Mouse (Mus musculus) neural tube, embryonic 13.5 days (tissue): ENCODE measurements at regions not wholly inside any gene's neighbourhood (a gene's known extent, or its start where the extent isn't known, plus 50 kb on each side); places are given as distances from the start of the nearest gene placed in this dataset.

ENCODE experiments used
- ATAC-seq: fragments of 200-750 bp; cut with Nextera tagmentation; 2 replicates; pipeline ENCODE4 v1.8.0; 2017; ENCODE audit warnings: low read depth, mild to moderate bottlenecking, moderate TSS enrichment, moderate library complexity
- H3K27ac ChIP-seq: fragments of 300-500 bp; sonication (generic); replicated peaks from 2 replicates; pipeline ENCODE4 v1.5.1; 2015; ENCODE audit warnings: moderate library complexity, mild to moderate bottlenecking, inconsistent platforms
- H3K27me3 ChIP-seq: fragments of 300-500 bp; sonication (generic); 2 replicates; pipeline ENCODE4 v1.6.1; 2015; ENCODE audit warnings: mild to moderate bottlenecking, inconsistent platforms
- H3K36me3 ChIP-seq: fragments of 300-500 bp; sonication (generic); 2 replicates; pipeline ENCODE4 v1.6.1; 2015; ENCODE audit warnings: mild to moderate bottlenecking, inconsistent platforms
- H3K4me1 ChIP-seq: fragments of 300-500 bp; sonication (generic); replicated peaks from 2 replicates; pipeline ENCODE4 v1.6.1; 2015; ENCODE audit warnings: inconsistent platforms
- H3K4me2 ChIP-seq: fragments of 300-500 bp; sonication (generic); 2 replicates; pipeline ENCODE4 v1.6.1; 2015; ENCODE audit warnings: inconsistent platforms, mild to moderate bottlenecking, moderate library complexity
- H3K4me3 ChIP-seq: fragments of 300-500 bp; sonication (generic); 2 replicates; pipeline ENCODE4 v1.5.1; 2015; ENCODE audit warnings: mild to moderate bottlenecking, inconsistent platforms
- H3K9ac ChIP-seq: fragments of 300-500 bp; sonication (generic); 2 replicates; pipeline ENCODE4 v1.6.1; 2015; ENCODE audit warnings: moderate library complexity, mild to moderate bottlenecking, inconsistent platforms
- H3K9me3 ChIP-seq: fragments of 300-500 bp; sonication (generic); 2 replicates; pipeline ENCODE4 v1.6.1; 2016; ENCODE audit warnings: inconsistent platforms
- WGBS: fragments of 180-500 bp; shearing (Covaris S2); methylation state at CpG from one replicate; pipeline ENCODE4 v1.1.7; 2015; 5-methylcytosine and 5-hydroxymethylcytosine counted together

DNA sequence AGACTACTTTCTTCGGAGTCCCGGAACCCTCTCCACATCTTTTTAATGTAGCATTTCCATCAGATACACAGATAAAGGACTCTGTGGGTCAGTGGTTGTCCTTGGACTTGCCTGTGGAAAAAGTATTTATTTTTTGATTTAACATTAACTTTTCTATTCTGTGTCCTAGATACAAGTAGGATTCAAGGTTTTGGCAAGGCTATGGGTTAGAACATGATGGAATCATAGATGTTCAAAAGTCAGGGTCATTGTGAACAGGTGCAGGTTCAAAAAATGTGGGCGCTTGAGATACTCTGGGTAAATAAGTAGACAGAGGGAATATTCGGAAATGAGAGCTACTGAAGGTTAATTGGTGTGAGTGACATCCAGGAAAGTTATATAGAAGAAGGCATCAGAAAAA lies 347.7 kb downstream of the Cypt12 start:
- no peak for ATAC-seq
- H3K27me3 ChIP-seq: no peaks in the 10 kb centered on the region
- H3K9me3 ChIP-seq: no peaks in the 10 kb centered on the region
- H3K9ac ChIP-seq: no peak overlapping the region
- H3K27ac ChIP-seq: no peak overlapping the region
- no peak overlapping the region for H3K4me3 ChIP-seq
- WGBS: 88% methylated on average over 4 of the region's 4 CpGs
- no peaks in the 10 kb centered on the region for H3K36me3 ChIP-seq
- no peaks in the 10 kb centered on the region for H3K4me1 ChIP-seq
- H3K4me2 ChIP-seq: no peak overlapping the region

DNA sequence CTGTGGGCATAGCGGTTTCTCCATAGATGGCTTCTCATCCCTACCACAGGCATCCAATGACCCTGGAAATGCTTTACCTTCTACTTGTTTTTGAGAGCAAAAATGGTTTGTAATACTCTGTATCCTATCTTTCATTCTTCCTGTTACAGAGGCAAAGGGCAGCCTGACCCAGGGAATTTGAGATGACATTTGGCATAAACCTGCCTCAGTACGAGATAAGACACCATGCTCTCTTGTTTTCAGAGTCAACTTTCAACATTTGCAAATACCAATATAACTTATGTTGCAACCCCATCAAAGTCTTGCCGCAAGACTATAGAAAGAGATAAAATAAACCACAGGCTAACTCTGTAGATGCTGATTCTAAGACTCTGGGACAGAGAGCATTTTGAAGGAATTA lies 350.5 kb downstream of the Cypt12 start:
- no peaks in the 10 kb centered on the region for H3K36me3 ChIP-seq
- H3K4me2 ChIP-seq: no peak overlapping the region
- no peaks in the 10 kb centered on the region for H3K4me1 ChIP-seq
- no peak overlapping the region for H3K4me3 ChIP-seq
- WGBS: 91% methylated on average over 3 of the region's 3 CpGs
- H3K9me3 ChIP-seq: no peaks in the 10 kb centered on the region
- no peak overlapping the region for H3K9ac ChIP-seq
- no peak for ATAC-seq
- H3K27ac ChIP-seq: no peak overlapping the region
- H3K27me3 ChIP-seq: no peaks in the 10 kb centered on the region

DNA sequence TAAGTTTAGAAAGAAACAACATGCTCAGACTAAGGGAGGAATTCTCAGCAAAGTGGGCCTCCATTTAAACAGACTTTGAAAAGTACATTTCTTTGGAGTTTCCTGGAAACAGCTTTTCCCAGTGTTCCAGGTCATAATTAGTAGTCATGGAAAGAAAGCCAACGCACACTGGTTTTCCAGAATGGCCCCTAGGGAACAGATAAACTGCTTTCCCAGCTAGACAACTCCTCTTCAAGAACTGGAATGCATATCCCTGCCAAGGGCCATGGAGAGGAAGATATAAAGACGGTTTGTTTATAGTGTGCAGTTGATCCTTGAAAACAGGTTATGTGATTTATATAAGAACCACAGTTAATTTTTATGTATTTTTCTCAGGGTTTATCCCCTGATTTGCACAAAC lies 351.3 kb downstream of the Cypt12 start:
- Histone ChIP-seq H3K4me1 (no peaks in the 10 kb centered on the region), H3K36me3 (no peaks in the 10 kb centered on the region), H3K4me3 (no peak overlapping the region), H3K27ac (no peak overlapping the region), H3K4me2 (no peak overlapping the region), H3K9ac (no peak overlapping the region), H3K9me3 (no peaks in the 10 kb centered on the region), H3K27me3 (no peaks in the 10 kb centered on the region)
- WGBS: 60% methylated on average over 2 of the region's 2 CpGs
- no peak for ATAC-seq

DNA sequence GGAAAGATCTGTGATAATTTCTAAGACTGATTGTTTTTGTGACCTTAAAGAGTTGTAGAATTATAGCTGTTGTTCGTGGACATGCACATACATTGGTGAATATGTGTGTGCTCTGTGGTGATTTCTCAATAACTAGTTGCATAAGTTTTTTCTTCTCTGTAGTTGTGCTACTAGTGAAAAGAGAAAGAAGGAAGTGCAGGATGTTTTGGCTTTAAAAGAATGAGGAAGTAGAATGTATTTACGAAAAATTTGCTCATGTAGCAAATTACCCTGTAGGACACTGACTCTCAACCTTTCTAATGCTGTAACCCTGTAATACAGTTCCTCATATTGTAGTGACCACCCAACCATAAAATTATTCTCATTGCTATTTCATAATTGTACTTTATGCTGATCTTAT lies 371.2 kb downstream of the Cypt12 start:
- no peaks in the 10 kb centered on the region for H3K9me3 ChIP-seq
- WGBS: 88% methylated on average over 2 of the region's 2 CpGs
- no peak overlapping the region for H3K9ac ChIP-seq
- H3K27me3 ChIP-seq: no peaks in the 10 kb centered on the region
- H3K27ac ChIP-seq: no peak overlapping the region
- H3K4me3 ChIP-seq: no peak overlapping the region
- no peaks in the 10 kb centered on the region for H3K36me3 ChIP-seq
- no peak for ATAC-seq
- no peak overlapping the region for H3K4me2 ChIP-seq
- H3K4me1 ChIP-seq: no peaks in the 10 kb centered on the region

DNA sequence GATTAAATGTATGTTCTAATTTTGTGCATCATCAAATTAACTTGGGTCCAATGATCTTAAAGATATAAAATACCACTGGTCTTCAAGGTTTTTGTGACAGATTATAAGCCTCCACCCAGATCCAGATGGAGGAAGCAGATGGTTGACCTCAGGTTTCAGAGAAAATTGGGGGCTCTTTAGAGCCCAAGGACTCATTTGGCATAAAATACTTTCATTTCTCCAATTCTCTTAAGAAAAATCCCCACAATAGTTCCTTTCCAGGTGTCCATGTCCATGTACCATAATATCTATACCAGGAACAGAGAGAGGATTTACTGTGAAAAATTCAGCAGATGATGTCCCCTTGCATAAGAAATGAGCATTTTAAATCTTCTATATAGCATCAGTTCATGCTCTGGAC lies 385.0 kb downstream of the Cypt12 start:
- Histone ChIP-seq H3K27me3 (no peaks in the 10 kb centered on the region), H3K4me2 (no peak overlapping the region), H3K36me3 (no peaks in the 10 kb centered on the region), H3K4me1 (no peaks in the 10 kb centered on the region), H3K27ac (no peak overlapping the region), H3K9ac (no peak overlapping the region), H3K9me3 (no peaks in the 10 kb centered on the region), H3K4me3 (no peak overlapping the region)
- ATAC-seq: no peak

DNA sequence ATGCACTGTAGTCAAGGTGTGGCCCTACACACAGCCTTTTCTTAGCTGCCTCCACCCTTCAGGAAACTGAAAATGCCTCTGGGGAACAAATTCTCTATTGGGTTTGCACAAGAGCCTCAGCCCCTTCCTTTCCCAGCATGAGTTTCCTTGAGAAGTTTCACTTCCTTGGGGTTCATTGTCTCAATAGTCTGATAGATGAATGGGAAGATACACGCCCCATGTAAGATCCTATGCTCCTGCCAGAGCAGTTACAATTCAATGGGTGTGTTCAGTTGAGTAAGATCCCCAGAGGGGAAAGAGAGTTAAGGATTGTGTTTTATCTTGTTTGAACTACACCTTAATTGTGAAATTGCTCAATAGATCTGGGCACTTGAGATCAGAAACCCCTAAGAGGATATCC lies 391.0 kb downstream of the Cypt12 start:
- 58% methylated on average over 1 of the region's 1 CpGs for WGBS
- Histone ChIP-seq H3K36me3 (no peaks in the 10 kb centered on the region), H3K4me3 (no peak overlapping the region), H3K4me2 (no peak overlapping the region), H3K4me1 (no peaks in the 10 kb centered on the region), H3K9me3 (no peaks in the 10 kb centered on the region), H3K27ac (no peak overlapping the region), H3K27me3 (no peaks in the 10 kb centered on the region), H3K9ac (no peak overlapping the region)
- no peak for ATAC-seq

DNA sequence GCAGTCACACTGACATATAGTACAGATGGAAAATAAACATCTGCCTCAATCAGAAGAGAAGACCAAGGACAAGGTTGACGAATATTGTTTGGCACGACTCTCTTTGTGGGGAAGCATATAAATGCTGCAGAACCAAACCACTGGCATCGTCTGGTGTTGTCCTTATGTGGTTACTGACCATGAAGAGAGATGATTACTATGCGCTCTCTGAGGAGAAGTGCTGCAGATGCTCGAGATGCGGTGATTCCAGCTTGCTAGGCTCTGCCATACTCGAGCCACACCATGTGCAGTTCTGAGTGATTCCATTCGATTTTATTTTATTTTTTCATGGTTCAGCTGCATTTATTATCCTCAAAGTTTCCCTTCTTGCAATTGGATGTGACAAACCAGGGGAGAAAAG lies 393.5 kb downstream of the Cypt12 start:
- Histone ChIP-seq H3K36me3 (no peaks in the 10 kb centered on the region), H3K4me2 (no peak overlapping the region), H3K27ac (no peak overlapping the region), H3K27me3 (no peaks in the 10 kb centered on the region), H3K9ac (no peak overlapping the region), H3K4me3 (no peak overlapping the region), H3K4me1 (no peaks in the 10 kb centered on the region), H3K9me3 (no peaks in the 10 kb centered on the region)
- WGBS: 68% methylated on average over 8 of the region's 8 CpGs
- peak; percentile 53 for ATAC-seq

DNA sequence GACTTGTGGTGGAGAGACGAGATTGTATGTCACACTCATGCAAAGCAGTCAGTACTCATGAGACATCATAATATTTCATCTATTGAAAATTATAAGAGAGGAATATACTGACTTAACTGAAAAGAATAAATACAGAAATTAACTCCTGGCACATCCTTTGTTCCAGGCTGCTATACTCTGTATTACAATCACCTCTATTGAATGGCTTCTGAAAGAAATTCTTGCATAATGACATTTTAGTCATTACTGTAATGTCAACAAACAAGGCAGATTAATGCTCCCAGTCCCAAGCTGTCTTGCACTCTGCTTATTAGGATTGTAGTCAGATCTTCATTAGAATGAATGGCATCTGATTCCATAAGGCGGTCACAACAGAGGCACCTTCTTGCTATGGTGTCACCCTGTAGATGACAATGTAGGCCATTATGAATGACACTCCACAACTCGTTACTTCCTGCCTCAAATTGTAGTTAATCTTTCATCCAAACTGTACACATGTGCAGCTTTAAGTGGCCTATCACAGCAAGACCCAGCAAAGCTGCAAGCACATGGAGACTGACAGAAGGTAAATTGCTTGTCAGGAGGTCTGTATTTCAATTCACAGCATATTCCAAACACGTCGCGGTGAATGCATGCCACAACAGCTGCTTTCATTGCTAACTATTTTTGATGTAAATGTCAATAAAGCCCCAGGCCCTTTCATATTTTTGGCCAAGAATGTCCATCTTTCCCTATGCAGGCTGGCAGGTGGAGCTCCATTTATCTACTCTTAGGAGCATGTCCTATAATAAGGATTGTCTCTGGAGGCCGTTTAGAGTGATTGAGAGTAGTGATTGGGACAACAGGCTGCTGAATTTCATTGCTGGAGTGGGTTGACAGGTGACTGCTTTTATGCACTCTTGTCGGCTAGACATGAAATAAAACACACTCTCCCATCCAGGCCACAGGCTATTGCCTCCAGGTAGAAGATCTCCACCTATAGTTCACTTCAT lies 430.1 kb downstream of the Cypt12 start:
- no peak overlapping the region for H3K4me3 ChIP-seq
- H3K4me2 ChIP-seq: no peak overlapping the region
- no peaks in the 10 kb centered on the region for H3K36me3 ChIP-seq
- no peaks in the 10 kb centered on the region for H3K27me3 ChIP-seq
- H3K27ac ChIP-seq: no peak overlapping the region
- no peak overlapping the region for H3K9ac ChIP-seq
- no peaks in the 10 kb centered on the region; the same call in 1 of the 2 replicates for H3K4me1 ChIP-seq
- H3K9me3 ChIP-seq: no peaks in the 10 kb centered on the region
- ATAC-seq: peak; percentile 53
- WGBS: 65% methylated on average over 8 of the region's 8 CpGs

DNA sequence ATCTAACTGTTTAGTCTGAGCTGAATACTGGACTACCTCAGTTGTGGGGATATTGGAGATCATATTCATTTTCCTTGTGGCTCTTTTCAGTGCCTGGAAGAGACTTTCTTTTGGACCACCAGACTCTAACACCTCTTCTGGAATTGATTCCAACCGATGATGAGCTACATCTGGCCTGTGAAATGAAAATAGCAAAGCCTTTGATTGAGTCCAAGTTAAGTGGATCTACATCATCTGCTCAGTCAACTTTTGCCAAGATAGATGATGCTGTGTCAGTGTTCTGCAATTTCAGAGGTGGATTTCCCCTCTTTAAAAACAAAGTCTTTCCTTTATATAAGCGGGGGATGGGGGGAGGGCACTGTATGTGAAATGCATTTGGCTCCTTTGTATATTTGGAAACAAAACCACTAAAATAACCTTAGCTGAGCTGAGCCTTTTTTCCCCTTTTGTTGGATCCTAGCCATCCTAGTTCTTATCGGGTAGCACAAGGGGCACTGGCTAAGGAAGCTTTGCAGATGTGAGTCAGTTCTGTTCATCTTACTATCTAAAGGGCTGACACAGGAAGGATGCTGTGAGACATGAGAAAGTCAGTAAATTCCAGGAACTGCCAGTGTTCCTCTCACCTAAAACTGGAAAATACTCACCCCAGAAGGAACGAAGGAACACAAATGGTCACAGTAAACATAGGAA lies 473.8 kb downstream of the Cypt12 start:
- whole genome bisulfite sequencing: 79% methylated on average over 4 of the region's 4 CpGs
- no peaks in the 10 kb centered on the region for H3K36me3 ChIP-seq
- H3K27me3 ChIP-seq: no peaks in the 10 kb centered on the region
- no peaks in the 10 kb centered on the region for H3K4me1 ChIP-seq
- no peak overlapping the region for H3K4me2 ChIP-seq
- no peak overlapping the region for H3K9ac ChIP-seq
- no peak for ATAC-seq
- no peaks in the 10 kb centered on the region for H3K9me3 ChIP-seq
- H3K4me3 ChIP-seq: no peak overlapping the region
- H3K27ac ChIP-seq: no peak overlapping the region

DNA sequence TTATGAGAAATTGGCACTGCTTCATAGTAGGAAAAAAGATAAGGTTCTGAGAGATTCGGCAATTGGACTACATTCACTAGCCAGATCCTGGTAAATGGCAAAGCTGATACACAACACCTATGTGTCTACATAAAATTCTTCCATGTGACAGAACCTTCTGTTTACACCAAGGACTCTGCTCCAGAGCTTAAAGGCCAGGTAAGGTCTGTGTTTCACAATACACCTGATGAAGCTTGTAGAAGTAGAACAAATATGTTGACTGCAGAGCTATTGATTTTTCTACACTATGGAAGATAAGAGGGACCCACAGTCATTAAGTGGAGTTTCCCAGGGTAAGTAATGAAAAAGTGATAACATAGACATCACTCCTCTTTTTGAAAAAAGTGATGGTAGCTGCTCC lies 480.7 kb downstream of the Cypt12 start:
- Histone ChIP-seq H3K27ac (no peak overlapping the region), H3K36me3 (no peaks in the 10 kb centered on the region), H3K27me3 (no peaks in the 10 kb centered on the region), H3K4me3 (no peak overlapping the region), H3K4me1 (no peaks in the 10 kb centered on the region), H3K9me3 (no peaks in the 10 kb centered on the region), H3K4me2 (no peak overlapping the region), H3K9ac (no peak overlapping the region)
- no peak for ATAC-seq
- whole genome bisulfite sequencing: 93% methylated on average over 1 of the region's 1 CpGs

DNA sequence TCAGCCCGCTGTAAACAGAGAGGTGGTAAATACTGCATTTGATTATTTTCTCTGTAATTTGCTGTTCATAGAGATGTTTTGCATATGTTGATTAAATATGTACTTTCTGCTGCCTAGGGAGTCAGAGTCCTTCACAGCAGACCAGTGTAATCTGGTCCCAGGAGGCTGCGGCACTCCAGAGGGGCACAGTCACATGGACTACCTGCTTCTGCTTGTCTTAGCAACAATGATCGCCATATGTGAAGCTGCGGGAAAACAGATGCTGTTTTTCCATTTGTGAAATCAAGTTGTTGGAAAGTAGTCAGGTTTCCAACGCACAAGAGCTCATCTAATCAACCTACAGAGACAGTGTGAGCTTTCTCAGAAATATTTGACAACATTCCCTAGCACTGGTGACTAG lies 490.6 kb downstream of the Cypt12 start:
- Histone ChIP-seq H3K9me3 (no peaks in the 10 kb centered on the region), H3K36me3 (no peaks in the 10 kb centered on the region), H3K27ac (no peak overlapping the region), H3K9ac (no peak overlapping the region), H3K4me2 (no peak overlapping the region), H3K4me1 (no peaks in the 10 kb centered on the region), H3K4me3 (no peak overlapping the region), H3K27me3 (no peaks in the 10 kb centered on the region)
- ATAC-seq: no peak
- 90% methylated on average over 5 of the region's 5 CpGs for WGBS

DNA sequence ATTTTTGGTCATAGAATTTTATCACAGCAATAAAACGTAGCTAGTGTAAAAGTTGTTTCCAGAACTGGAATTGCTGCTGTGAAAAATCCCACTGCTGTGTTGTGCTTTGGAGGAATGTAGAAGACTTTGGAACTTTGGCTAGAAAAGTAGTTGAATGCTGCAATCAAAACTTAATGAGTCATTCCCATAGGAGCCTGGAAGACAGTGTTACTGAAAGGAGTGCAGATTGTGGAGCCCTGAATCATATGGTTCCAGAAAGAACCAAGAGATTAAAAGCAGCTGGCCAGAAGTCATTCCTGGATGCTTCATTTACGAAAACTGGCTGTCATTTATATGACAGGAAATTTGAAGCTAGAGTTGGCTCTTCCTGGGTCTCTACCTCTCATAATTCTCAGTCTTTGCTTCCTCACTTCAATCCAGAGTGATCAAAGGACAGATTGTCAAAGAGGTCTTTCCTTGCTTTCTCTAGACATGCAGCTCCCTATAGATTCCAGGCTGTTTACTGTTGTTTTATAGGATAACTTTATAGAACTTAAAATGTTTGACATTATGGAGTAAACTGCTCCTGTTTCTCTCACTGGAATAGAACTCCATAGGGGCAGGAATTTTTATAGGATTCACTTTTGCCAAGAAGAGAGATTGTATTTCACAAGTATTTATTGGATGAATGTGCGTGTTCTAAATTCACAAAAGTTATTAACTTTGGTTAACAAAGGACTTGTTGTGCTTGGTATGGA lies 504.2 kb downstream of the Cypt12 start:
- no peak overlapping the region for H3K9ac ChIP-seq
- no peaks in the 10 kb centered on the region for H3K27me3 ChIP-seq
- ATAC-seq: no peak
- no peak overlapping the region for H3K27ac ChIP-seq
- no peak overlapping the region for H3K4me2 ChIP-seq
- no peak overlapping the region for H3K4me3 ChIP-seq
- peaks cover 8% of the 10 kb centered on the region; the same call in 1 of the 2 replicates for H3K4me1 ChIP-seq
- peaks cover 4% of the 10 kb centered on the region; the same call in 1 of the 2 replicates for H3K9me3 ChIP-seq
- no peaks in the 10 kb centered on the region for H3K36me3 ChIP-seq
- WGBS: 93% methylated on average over 3 of the region's 3 CpGs
